Mouse (Mus musculus) midbrain, embryonic 16.5 days (tissue): ENCODE results near the gene Zfp598. TPM values are rescaled to one million over a fixed set of nuclear protein-coding genes. Genes with fewer than 3 reads are reported as not detected.

Experiments used
- ATAC-seq: fragments of 200-750 bp; cut with Nextera tagmentation; 2 replicates; pipeline ENCODE4 v1.8.0; 2017; ENCODE audit warnings: moderate TSS enrichment
- H3K27ac ChIP-seq: fragments of 300-500 bp; sonication (generic); 2 replicates; pipeline ENCODE4 v1.5.1; 2014; ENCODE audit warnings: mild to moderate bottlenecking, low read length, mixed read lengths
- H3K27me3 ChIP-seq: fragments of 300-500 bp; sonication (generic); 2 replicates; pipeline ENCODE4 v1.6.1; 2014; ENCODE audit warnings: low read depth, low read length, mixed read lengths; ENCODE audit not compliant: control insufficient read depth, insufficient read depth
- H3K36me3 ChIP-seq: fragments of 300-500 bp; sonication (generic); 2 replicates; pipeline ENCODE4 v1.6.1; 2014; ENCODE audit warnings: mild to moderate bottlenecking, low read length, moderate library complexity, mixed read lengths; ENCODE audit not compliant: control insufficient read depth, insufficient read depth
- H3K4me1 ChIP-seq: fragments of 300-500 bp; sonication (generic); 2 replicates; pipeline ENCODE4 v1.6.1; 2014; ENCODE audit warnings: mild to moderate bottlenecking, low read length, mixed read lengths; ENCODE audit not compliant: control insufficient read depth, insufficient read depth
- H3K4me2 ChIP-seq: fragments of 300-500 bp; sonication (generic); 2 replicates; pipeline ENCODE4 v1.6.1; 2014; ENCODE audit warnings: mild to moderate bottlenecking, low read length, mixed read lengths
- H3K4me3 ChIP-seq: fragments of 300-500 bp; sonication (generic); 2 replicates; pipeline ENCODE4 v1.5.1; 2014; ENCODE audit warnings: low read depth, mild to moderate bottlenecking, low read length, moderate library complexity, mixed read lengths
- H3K9ac ChIP-seq: fragments of 300-500 bp; sonication (generic); 2 replicates; pipeline ENCODE4 v1.6.1; 2014; ENCODE audit warnings: low read depth, low read length, mixed read lengths
- H3K9me3 ChIP-seq: fragments of 300-500 bp; sonication (generic); replicated peaks from 2 replicates; pipeline ENCODE4 v1.6.1; 2014; ENCODE audit warnings: mild to moderate bottlenecking, low read length, mixed read lengths; ENCODE audit not compliant: control insufficient read depth, poor library complexity, severe bottlenecking
- WGBS: fragments of 180-500 bp; shearing (Covaris S2); extraction: QIAGEN DNeasy Blood & Tissue Kit; methylation state at CpG from one replicate; pipeline ENCODE4 v1.1.7; 2014; 5-methylcytosine and 5-hydroxymethylcytosine counted together
- polyA plus RNA-seq: library from polyadenylated mRNA; unstranded; fragments of >200 nt; fragmentation: Nextera tagmentation; extraction: Ambion mirVana; gene quantifications from 2 replicates; pipeline ENCODE4 v1.2.1, GENCODE M21; 2015

Gene Zfp598
- polyA plus RNA-seq, 1 experiment from 2014 or later, result 19.7 TPM

DNA sequence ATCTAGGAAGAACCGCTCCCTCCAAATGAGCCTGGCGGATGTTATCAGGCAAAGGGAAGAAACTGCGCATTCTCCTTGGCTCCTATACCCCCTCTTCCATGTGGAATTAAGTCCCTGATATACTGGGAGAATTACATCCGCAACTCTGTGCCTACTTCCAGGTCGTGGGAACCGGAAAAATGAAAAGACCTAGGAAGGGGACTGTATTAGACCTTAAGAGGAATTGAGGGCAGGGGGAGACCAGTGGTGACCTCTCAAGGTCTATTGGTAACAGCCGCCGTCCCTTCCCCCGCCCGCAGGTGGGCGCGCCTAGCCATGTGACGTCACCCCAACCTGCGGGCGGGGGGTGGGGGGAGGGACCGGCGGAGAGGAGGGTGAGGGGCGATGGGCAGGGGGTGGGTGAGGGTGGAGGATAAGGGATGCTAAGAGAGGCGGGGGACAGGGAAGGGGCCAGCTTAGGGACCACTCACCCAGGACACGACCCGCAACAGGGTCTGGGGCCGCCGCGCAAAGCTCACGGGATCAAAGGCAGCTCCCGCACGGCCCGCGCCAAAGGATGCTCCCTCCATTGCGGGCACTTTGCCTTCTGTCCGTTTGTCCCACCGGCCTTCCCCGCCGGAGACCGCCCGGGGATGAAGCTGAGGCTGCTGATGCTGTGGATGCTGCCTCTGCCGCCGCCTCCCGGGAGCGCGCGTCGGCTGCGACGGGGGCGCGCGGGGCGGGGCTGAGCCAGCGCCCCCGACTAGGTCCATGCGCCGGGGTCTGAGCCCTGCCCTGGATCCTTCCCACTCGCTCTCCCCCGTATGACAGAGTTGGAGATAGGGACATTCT, 20.0 kb downstream of the Zfp598 start, which contains the start of gene Syngr3:
TSS of gene Syngr3 (minus strand) at position 705 of the 831 bp plus-strand sequence.
- Histone ChIP-seq H3K27ac (peak within 1 kb of the TSS; percentile 94), H3K9me3 (no peaks in the 10 kb centered on the region), H3K9ac (peak within 1 kb of the TSS; percentile 97), H3K4me2 (peak within 1 kb of the TSS; percentile 64), H3K4me3 (peak within 1 kb of the TSS; percentile 78), H3K27me3 (no peaks in the 10 kb centered on the region), H3K4me1 (peaks cover 32% of the 10 kb centered on the region), H3K36me3 (0 out of 2 replicates have a peak, but pooled peaks cover 4% of the 10 kb centered on the region)
- ATAC-seq, result peak; percentile 74
- WGBS, result under 1% methylated on average over 46 of the region's 55 CpGs

DNA sequence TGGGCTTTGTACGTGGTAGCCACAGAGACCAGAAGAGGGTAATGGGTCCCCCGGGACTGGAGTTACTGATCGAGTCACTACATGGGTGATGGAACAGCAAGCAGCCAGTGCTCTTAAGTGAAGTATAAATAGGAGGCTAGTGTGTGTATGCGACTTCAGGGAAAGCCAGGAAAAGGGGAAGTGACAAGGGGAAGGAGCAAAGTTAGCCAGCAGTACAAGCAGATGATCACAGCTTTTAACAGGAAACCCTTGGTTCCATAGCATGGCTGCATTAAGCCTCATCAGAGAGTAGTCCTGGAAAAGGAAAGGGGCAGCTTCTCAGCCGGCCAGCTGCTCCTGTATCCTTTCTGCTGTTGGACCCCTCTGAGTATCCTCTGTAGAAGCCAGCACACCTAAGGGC, 22.9 kb downstream of the Zfp598 start:
- Histone ChIP-seq H3K9me3 (no peaks in the 10 kb centered on the region), H3K27me3 (no peaks in the 10 kb centered on the region), H3K4me3 (no peak overlapping the region), H3K4me2 (no peak overlapping the region), H3K36me3 (0 out of 2 replicates have a peak, but pooled peaks cover 4% of the 10 kb centered on the region), H3K4me1 (peaks cover 46% of the 10 kb centered on the region), H3K9ac (no peak overlapping the region), H3K27ac (no peak overlapping the region)
- 92% methylated on average over 5 of the region's 5 CpGs for WGBS
- no peak for ATAC-seq

DNA sequence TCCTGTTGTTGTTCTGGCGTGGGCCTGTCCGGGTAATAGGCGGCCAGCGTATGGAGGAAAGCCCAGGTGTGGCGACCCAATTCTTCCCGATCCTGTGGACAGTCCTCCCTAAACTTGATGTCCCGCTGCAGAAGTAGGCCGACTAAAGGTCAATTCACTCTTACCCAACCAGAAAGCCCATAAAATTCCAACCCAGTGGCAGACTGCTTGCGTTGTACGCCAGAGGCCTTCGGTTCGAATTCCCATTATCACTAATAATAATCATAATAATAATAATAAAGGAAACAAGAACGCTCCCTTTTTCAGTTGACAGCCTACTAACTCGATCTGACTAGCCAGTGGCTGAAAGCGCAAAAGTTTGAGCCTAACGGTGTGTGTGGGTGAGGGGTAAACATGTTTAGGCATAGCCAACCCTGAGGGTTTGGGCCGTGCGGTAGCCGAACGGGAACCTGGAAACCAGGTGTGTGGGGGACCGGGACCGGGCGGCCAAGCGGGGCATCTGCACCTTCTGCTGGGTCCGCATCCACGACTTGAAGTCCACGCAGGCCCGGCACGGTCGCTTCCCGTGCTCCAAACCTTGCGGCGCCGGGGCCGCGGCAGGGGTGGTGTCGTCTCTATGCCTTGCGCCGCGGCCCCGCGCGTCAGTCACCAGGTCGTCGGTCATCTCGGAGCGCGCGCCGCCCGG, 26.0 kb downstream of the Zfp598 start:
- Histone ChIP-seq H3K27me3 (no peaks in the 10 kb centered on the region), H3K4me3 (peak overlapping the region; percentile 53), H3K9ac (peak overlapping the region; percentile 79), H3K9me3 (no peaks in the 10 kb centered on the region), H3K4me2 (peak overlapping the region; percentile 77), H3K27ac (peak overlapping the region; percentile 88), H3K4me1 (peaks cover 26% of the 10 kb centered on the region), H3K36me3 (0 out of 2 replicates have a peak, but pooled peaks cover 8% of the 10 kb centered on the region)
- 7% methylated on average over 47 of the region's 51 CpGs for WGBS
- ATAC-seq, result no peak; the same call in 1 of the 2 replicates

DNA sequence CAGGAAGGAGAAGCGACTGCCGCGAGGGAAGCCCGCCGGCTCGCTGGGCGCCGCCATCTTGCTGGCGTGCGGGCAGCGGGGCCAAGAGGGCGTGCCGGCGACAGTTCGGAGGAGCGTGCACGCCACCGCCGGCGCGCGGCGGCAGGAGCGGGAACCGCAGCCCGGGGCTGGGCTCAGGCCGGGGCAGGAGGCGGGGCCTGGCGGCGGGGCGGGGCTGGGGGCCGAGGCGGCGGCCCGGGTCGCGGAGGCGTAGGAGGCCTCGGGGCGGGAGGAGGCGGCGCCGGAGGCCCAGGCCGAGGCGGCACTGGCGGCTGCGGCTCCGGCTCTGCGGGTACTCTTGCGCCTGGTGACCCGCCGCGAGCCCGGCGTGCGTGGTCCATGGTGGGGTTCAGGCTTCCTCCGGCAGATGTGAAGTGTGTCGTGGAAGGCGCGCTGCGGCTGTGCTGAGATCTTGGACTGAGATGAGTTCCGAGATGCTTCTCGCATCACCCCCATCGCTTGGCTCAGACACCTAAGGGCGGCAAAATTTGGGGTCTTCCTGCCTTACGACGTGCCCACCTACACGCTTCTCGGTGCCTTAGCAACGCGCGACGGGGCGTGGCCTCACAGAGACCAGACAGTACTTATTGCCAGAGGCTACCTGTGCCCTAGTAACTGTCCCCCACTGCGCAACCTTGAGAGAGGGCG, 26.7 kb downstream of the Zfp598 start, which contains the start of the genes Gfer and Noxo1:
TSS of gene Gfer (minus strand) at position 146 of the 687 bp plus-strand sequence.
TSS of gene Noxo1 (plus strand) at position 224 of the 687 bp plus-strand sequence.
- H3K4me1 ChIP-seq, result peaks cover 20% of the 10 kb centered on the region
- H3K27me3 ChIP-seq, result no peaks in the 10 kb centered on the region
- ATAC-seq, result peak; percentile 92
- H3K4me3 ChIP-seq, result peak within 1 kb of the TSS; percentile 53
- peak within 1 kb of the TSS; percentile 77 for H3K4me2 ChIP-seq
- 0% methylated on average over 51 of the region's 76 CpGs for WGBS
- peak within 1 kb of the TSS; percentile 88 for H3K27ac ChIP-seq
- H3K9me3 ChIP-seq, result no peaks in the 10 kb centered on the region
- H3K36me3 ChIP-seq, result peaks cover 13% of the 10 kb centered on the region; the same call in 1 of the 2 replicates
- peak within 1 kb of the TSS; percentile 79 for H3K9ac ChIP-seq

DNA sequence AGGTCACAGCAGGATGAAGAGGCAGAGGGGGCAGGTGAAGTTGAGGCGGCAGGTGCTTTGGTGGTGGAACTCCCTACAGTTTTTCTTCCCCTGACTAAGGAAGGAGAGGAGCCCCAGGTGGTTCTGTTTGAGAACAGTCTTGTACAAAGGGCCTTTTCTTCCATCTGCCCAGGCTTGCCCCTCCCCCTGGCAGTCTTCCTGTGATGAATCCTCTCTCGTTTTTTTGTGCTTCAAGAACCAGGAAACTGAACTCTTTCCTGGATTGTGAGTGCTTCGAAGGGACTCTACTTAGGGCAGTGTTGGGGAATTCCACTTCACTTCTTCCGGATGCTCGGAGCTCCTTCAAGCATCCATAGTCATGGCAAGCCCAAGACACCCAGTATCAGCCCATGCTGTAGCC, 28.5 kb downstream of the Zfp598 start:
- no peak overlapping the region for H3K4me2 ChIP-seq

DNA sequence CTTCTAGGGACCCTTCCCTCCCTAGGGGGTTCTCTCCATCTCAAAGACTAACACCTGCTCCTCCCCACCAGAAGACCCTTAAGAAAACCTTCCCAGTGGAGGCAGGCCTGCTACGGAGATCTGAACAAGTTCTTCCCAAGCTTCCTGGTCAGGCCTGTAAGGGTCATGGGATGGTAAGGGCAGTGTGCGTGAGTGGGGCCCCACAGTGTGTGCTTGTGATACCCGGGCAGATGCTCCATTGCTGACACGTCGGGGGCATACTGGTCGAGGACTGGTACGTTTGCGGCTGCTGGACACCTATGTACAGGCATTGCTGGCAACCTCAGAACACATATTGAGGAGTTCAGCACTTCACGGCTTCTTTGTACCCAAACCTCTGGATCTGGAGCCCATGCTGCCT, 29.2 kb downstream of the Zfp598 start:
- no peaks in the 10 kb centered on the region for H3K27me3 ChIP-seq
- H3K4me3 ChIP-seq, result no peak overlapping the region
- no peak for ATAC-seq
- peaks cover 17% of the 10 kb centered on the region for H3K4me1 ChIP-seq
- no peak overlapping the region for H3K9ac ChIP-seq
- H3K27ac ChIP-seq, result no peak overlapping the region
- no peak overlapping the region for H3K4me2 ChIP-seq
- WGBS, result 75% methylated on average over 9 of the region's 9 CpGs
- H3K9me3 ChIP-seq, result no peaks in the 10 kb centered on the region
- H3K36me3 ChIP-seq, result peaks cover 20% of the 10 kb centered on the region

More for the DNA sequence above, 28.5 kb downstream of the Zfp598 start:
- H3K9ac ChIP-seq, result 0 out of 2 replicates have a peak overlapping the region, but pooled peaks have one; percentile 14
- H3K4me1 ChIP-seq, result peaks cover 17% of the 10 kb centered on the region
- no peaks in the 10 kb centered on the region for H3K27me3 ChIP-seq
- H3K9me3 ChIP-seq, result no peaks in the 10 kb centered on the region
- peaks cover 19% of the 10 kb centered on the region for H3K36me3 ChIP-seq
- WGBS, result 17% methylated on average over 5 of the region's 5 CpGs
- no peak for ATAC-seq
- no peak overlapping the region for H3K27ac ChIP-seq
- H3K4me3 ChIP-seq, result no peak overlapping the region

DNA sequence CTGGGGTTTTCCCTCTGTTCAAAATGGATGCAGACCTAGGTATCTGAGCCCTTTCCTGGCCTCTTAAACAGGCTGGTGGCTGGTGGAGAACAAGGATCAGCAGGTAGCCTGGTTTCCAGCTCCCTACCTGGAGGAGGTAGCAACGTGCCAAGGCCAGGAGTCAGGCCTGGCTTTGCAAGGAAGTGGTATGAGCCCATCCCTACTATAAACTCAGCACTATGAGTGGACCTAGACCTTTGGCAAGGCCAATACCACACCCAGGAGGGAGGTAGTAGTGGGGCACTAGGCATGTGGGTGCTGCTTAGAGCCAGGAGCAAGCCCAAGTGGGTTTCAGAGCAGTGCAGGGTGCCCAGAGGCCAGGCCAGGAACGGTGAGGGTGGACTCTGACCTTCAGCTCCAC, 30.0 kb downstream of the Zfp598 start:
- H3K36me3 ChIP-seq, result peaks cover 27% of the 10 kb centered on the region
- no peaks in the 10 kb centered on the region for H3K9me3 ChIP-seq
- WGBS, result 85% methylated on average over 2 of the region's 2 CpGs
- H3K9ac ChIP-seq, result no peak overlapping the region
- no peaks in the 10 kb centered on the region for H3K27me3 ChIP-seq
- no peak overlapping the region for H3K4me2 ChIP-seq
- no peak for ATAC-seq
- H3K4me3 ChIP-seq, result no peak overlapping the region
- no peak overlapping the region for H3K27ac ChIP-seq
- peaks cover 17% of the 10 kb centered on the region for H3K4me1 ChIP-seq

DNA sequence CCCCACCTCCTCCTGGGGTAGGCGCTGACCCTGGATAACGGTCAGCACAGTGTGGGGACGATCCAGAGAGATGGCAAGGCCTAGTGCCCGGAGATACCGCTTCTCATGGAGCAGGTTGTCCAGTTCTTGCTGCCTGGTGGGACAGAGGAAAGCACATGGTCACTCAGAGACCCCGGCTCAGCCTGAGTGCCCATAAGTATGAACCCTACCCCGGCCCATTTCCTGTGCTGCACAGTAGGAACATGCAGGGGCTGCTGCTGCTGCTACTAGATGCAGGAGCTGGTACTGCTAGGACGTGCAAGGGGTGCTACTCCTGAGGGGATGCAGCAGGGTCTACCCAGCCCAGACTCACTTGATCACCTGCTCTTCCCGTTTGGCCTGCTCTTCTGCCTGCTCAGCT, 31.8 kb downstream of the Zfp598 start:
- no peak for ATAC-seq
- WGBS, result 92% methylated on average over 9 of the region's 9 CpGs

More for the DNA sequence above, 31.8 kb downstream of the Zfp598 start:
- H3K27me3 ChIP-seq, result no peaks in the 10 kb centered on the region
- H3K4me1 ChIP-seq, result peaks cover 9% of the 10 kb centered on the region
- peaks cover 33% of the 10 kb centered on the region for H3K36me3 ChIP-seq
- no peak overlapping the region for H3K9ac ChIP-seq
- no peak overlapping the region for H3K4me2 ChIP-seq
- H3K4me3 ChIP-seq, result no peak overlapping the region
- no peak overlapping the region for H3K27ac ChIP-seq
- no peaks in the 10 kb centered on the region for H3K9me3 ChIP-seq
